Mouse (Mus musculus): ENCODE data around the gene Trex2. TPM values are rescaled to one million over a fixed set of nuclear protein-coding genes. Genes with fewer than 3 reads are reported as not detected.

The Trex2 gene
- total RNA-seq (2021), result not detected
- long read RNA-seq, experiment 1, result 0 reads
- long read RNA-seq, experiment 2, result 0 reads

DNA sequence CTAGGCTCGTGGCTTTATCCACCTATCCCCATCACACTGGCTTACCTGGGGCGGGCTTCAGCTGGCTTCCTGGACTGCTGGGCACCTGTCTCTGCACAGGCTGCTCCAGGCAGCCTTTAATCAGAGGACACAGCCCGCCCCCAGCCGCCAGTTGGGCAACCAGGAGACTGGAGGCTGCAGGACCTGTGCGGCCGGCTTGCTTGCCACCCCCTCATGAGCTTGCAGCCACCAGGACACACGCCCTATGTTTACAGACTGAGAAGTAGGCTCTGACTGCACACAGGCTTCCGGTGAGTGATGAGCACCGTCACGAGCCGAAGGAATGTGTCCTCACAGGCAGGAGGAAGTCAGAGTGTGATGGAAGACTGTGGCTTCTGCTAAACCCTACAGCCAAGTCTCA lies at the start of gene Trex2:
TSS of gene Trex2 (minus strand) at position 93 of the 400 bp plus-strand sequence.
- no peak for DNase-seq

DNA sequence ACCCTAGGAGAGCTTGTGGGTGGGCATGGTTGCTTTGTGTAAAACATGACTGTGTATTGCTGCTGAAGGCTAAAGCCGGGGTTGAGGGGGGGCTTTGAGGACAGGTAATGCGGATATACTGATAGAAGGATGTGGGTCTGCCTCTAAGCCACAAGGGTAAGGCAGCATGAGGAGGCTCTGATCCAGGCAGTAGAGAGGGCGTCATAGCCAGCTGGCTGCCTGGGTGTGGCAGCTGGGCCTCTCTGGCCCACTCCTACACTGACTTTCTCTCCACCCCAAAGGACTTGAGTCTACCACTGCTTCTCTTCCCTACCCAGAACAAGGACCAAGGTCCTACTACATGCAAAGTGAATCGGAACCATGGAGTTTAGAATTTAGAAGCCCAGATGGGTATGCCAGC lies 49.7 kb upstream of the Trex2 start:
- DNase-seq, result no peak

GRCm38 (mm10) chrX:73484076-73484475 lies 48.9 kb upstream of the Trex2 start:
- DNase-seq, result no peak

DNA sequence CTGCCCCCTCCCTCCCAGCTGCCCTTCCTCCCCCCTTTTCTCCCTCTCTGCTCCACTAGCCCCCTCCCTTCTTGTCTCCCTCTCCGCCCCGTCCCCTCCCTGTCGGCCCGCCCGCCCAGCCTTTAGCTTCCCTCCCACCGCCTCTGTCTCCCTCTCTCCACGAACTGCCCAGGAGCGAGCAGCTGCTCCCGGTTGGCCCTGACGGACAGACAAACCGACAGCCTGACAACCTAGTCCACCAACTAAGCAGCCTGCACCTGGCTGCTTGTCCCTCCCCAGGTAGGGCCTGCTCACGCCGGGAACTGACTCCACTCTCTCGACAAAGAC lies 48.3 kb upstream of the Trex2 start, which contains the start of gene Bgn:
TSS of gene Bgn (plus strand) at position 119 of the 327 bp plus-strand sequence.
- DNase-seq, result no peak

DNA sequence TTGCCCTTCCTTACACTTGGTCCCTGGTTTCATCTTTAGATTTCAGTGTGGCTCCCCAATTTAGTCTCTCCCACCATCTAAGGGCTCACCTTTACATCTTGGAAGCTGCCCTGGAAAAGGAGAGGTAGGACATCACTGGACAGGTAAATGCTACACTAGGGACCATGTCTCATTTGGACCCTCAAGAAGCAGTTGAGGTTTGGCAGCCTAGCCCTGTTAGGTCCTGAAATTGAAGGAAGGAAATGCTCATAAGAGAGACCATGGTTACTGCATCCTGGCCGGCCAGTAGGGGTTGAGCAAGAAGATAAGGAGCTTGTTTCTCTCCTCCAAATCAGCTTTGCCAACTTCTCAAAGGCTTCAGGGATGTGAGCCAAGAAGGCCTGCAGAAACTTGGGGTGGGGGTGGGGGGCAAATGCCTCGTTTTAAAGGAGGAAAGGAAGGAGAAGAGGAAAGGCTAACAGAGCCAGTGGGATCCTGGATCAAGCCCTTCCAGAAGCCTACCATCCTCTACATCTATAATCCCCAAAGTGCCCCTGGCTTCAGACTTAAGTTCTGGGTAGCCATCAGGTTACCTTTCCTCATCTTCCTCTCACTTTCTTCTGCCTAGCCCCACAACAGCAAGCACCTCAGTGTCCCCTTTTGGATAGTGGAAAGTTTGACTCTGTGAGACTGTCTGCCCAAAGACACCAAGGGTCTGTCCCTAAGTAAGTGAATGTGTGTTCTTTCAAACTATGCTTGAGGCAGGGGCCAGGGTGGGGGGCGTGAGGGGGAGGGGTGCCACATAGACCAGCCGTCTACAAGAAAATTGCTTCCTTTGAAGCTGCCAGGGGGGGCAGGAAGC lies 47.7 kb upstream of the Trex2 start:
- no peak for DNase-seq

DNA sequence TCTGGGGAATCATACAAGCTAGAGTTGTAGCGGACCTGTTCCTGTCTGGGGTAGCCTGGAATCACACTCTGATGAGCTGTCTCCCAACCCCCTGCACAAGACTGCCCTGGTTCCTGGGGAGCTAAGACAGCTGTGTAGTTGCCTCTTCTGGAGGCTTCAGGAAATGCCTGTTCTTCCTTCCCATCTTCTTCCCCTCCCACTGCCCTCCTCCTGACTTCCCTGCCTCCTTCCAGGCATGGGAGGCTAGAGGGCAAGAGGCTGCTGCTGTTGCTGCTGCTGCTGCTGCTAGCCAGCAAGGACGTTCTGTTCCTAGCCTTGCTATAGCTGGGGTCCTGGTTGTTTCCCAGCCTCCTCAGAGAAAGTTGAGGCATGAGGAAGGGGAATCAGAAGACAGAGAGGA lies 45.2 kb upstream of the Trex2 start:
- no peak for DNase-seq

DNA sequence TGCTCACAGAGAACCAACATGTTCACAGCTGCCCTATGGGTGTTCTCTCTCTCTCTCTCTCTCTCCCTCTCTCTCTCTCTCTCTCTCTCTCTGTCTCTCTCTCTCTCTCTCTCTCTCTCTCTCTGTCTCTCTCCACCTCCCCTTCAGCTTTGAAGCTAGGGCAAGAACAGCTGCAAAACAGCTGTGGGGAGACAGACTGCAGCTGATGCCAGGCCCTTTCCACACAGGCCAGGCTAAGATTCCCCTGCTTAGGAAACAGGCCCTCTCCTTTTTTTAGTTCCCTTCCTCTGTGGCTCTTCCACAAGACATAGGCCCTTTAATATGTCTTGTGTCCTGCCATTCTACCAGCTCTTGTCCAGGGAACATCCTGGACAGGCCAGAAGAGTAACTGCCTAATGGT lies 44.5 kb upstream of the Trex2 start:
- no peak for DNase-seq

GRCm38 (mm10) chrX:73477500-73477899 lies 42.4 kb upstream of the Trex2 start:
- DNase-seq, result peak; percentile 27

GRCm38 (mm10) chrX:73476621-73477020 lies 41.5 kb upstream of the Trex2 start:
- peak; percentile 33 for DNase-seq

DNA sequence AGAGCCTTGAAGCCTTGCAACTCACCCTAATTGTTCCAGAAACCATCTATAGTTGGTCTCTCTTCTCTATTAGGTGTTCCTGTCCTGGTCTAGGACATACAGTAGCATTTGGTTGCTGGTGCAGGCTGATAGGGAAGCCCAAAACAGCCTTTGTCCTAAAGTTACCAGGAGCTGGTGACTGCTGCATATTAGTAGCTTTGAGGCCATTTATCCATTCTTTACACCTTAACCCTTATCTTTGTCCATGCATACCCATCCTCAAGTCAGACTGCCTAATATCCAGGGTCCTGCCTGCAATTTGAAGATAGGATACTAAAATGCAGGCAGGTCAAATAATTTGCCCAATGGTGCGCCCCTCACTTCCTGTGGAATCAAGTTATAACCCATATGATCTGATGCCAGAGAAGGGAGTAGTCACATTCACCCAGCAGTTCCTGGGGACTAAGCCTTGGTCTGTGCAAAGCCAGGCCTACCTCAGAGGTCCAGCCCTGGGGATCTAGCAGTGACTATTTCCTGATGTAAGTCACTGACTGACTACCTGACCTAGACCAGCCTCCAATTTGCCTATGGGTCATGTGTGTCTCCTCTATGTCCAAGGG lies 40.6 kb upstream of the Trex2 start:
- no peak for DNase-seq

- DNase-seq, result no peak
Measured at GRCm38 (mm10) chrX:73474340-73475165, 39.4 kb upstream of the Trex2 start.

GRCm38 (mm10) chrX:73471764-73472163 lies 36.6 kb upstream of the Trex2 start:
- no peak for DNase-seq

DNA sequence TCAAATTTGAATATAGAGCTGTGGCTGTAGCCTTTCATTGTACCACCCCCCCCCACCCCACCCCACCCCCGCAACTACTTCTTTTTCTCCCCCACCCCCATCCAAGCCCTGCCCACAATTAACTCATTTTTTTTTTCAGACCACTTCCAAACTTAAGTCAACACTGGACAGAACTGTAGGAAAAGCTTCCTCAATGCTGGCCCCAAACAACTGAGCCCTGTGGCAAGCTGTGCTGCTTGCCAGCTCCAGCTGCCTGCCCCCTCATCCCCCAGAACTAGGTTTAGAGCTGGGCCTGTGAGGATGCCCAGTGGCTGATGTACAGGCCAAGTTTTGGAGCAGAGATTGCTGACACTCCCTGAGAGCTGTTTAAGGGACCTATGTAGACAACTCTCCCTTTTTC lies 33.6 kb upstream of the Trex2 start:
- no peak for DNase-seq

- no peak for DNase-seq
Measured at GRCm38 (mm10) chrX:73468330-73468729, 33.2 kb upstream of the Trex2 start.

- no peak for DNase-seq
Measured at GRCm38 (mm10) chrX:73467446-73468241, 32.5 kb upstream of the Trex2 start.

DNA sequence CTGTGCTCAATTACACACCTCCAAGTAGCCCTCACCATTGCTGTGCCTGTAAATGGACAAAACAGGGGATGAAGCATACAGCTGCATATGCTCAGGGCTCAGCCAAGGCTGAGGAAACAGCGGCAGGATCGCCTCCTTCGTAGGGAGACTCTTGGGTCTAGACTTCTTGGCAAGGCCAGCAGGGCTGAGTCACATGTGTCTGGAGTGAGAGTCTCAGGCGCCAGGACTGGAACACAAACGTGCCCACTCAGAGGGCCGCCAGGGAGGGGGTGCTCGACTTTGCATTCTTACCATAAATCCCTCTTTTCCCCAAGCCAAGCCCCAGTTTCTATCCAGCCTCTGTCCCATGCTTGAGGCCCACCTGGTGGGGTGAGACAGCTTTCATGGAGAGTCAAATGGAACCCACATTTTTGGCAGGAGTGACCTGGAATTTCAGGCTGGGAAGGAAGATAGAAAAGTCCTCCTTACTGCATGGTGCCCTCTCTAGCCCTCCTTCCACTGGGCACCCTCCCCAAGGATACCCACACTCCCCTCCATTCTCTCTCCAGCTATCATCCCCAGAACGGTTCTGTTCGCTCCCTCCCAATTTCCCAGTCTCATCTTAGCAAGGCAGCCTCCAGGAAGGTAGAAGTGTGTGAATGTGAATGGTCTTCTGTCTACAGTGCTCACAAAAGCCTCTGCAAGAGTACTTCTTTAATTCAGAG lies 30.5 kb upstream of the Trex2 start:
- peak; percentile 63 for DNase-seq

GRCm38 (mm10) chrX:73460792-73461191 lies 25.6 kb upstream of the Trex2 start:
- no peak for DNase-seq

GRCm38 (mm10) chrX:73458877-73459392 lies 23.8 kb upstream of the Trex2 start, which contains the start of gene Haus7:
Gene Haus7 (minus strand): TSS chrX:73459044.
- DNase-seq, result peak; percentile 91

GRCm38 (mm10) chrX:73451949-73452348 lies 16.8 kb upstream of the Trex2 start:
- DNase-seq, result peak; percentile 77

- no peak for DNase-seq
Measured at GRCm38 (mm10) chrX:73441428-73441827, 6.3 kb upstream of the Trex2 start.

DNA sequence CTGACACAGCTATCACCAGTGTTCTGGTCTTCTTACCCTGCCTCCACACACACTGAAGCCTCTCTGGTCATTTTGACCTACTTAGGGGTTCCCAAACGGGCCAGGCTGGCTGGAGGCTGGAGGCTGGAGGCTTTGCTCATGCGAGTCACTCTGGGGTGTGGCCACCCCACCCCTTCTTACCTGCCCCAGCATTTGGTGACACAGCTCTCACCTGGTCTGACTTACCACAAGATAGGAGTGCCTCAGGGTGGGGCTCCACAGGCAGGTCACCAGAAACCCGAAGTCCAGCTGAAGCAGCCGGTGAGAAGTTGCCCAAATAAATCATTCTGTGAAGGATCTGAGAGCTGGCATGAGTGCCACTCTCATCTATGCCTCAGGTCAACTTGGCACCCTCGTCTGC lies 2.3 kb downstream of the Trex2 start:
- DNase-seq, result no peak

Data from adrenal gland, postnatal 10 days (tissue).